Mouse (Mus musculus) MN1 (cell line): ENCODE results near the gene Gm6356.
"Not testable (repeated sequence)": the region's sequence is repeated elsewhere in the genome, so short reads cannot be mapped to it uniquely, and the experiment has no call there.

ENCODE experiments used
- DNase-seq: peaks from one replicate; pipeline ENCODE4 v3.0.0-alpha.2; 2016; ENCODE audit warnings: low spot score

Gene Gm6356

DNA sequence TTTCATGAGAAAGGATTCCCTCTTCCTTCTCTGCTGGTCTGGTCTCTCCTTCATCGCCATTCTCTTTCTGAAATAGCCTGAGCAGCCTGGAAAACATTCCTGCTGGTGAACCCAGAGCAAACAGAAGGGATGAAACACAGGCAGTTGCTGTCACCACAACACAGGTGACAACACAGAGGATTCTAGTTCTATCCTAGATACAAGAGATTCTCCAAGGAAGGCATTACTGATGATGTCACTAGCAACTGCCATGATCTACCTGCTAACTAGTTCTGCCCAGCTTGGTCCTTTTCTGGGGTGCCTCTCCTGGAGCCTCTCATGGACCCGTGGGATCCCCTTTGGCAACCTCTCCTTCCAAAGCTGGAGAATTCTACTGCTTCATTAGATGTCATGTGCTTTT lies at the start of gene Gm6356:
Gene Gm6356, minus strand, starts transcription at position 101 of the 400 bp plus-strand sequence.
- not testable (repeated sequence) for DNase-seq
